Mouse (Mus musculus) limb, embryonic 11.5 days (tissue): Measurements from ENCODE around the gene H2-T22. TPM values are rescaled to one million over a fixed set of nuclear protein-coding genes. Genes with fewer than 3 reads are reported as not detected.
"Not testable (repeated sequence)": the region's sequence is repeated elsewhere in the genome, so short reads cannot be mapped to it uniquely, and the experiment has no call there.

ENCODE experiments used
- ATAC-seq: fragments of 200-750 bp; cut with Nextera tagmentation; 2 replicates; pipeline ENCODE4 v1.8.0; 2017; ENCODE audit warnings: low read depth; ENCODE audit not compliant: insufficient number of reproducible peaks, low FRiP score, low TSS enrichment
- DNase-seq: peaks from one replicate; pipeline ENCODE4 v3.0.0-alpha.2; 2015; ENCODE audit warnings: low spot score
- H3K27ac ChIP-seq: fragments of 300-500 bp; sonication (generic); replicated peaks from 2 replicates; pipeline ENCODE4 v1.5.1; 2014; ENCODE audit warnings: low read depth, mild to moderate bottlenecking, low read length
- H3K27me3 ChIP-seq: fragments of 300-500 bp; sonication (generic); 2 replicates; pipeline ENCODE4 v1.6.1; 2014; ENCODE audit warnings: mild to moderate bottlenecking, low read length, mixed read lengths; ENCODE audit not compliant: control insufficient read depth, insufficient read depth
- H3K36me3 ChIP-seq: fragments of 300-500 bp; sonication (generic); 2 replicates; pipeline ENCODE4 v1.6.1; 2014; ENCODE audit warnings: mild to moderate bottlenecking, low read length, moderate library complexity, mixed read lengths; ENCODE audit not compliant: control insufficient read depth, insufficient read depth
- H3K4me1 ChIP-seq: fragments of 300-500 bp; sonication (generic); 2 replicates; pipeline ENCODE4 v1.6.1; 2014; ENCODE audit warnings: low read length, mixed read lengths; ENCODE audit not compliant: control insufficient read depth, insufficient read depth
- H3K4me2 ChIP-seq: fragments of 300-500 bp; sonication (generic); 2 replicates; pipeline ENCODE4 v1.6.1; 2014; ENCODE audit warnings: low read depth, mild to moderate bottlenecking, moderate library complexity; ENCODE audit not compliant: severe bottlenecking
- H3K4me3 ChIP-seq: fragments of 300-500 bp; sonication (generic); 2 replicates; pipeline ENCODE4 v1.5.1; 2014; ENCODE audit warnings: low read depth, low read length
- H3K9ac ChIP-seq: fragments of 300-500 bp; sonication (generic); 2 replicates; pipeline ENCODE4 v1.6.1; 2014; ENCODE audit warnings: mild to moderate bottlenecking, low read length
- H3K9me3 ChIP-seq: fragments of 300-500 bp; sonication (generic); 2 replicates; pipeline ENCODE4 v1.6.1; 2016; ENCODE audit warnings: low read length; ENCODE audit not compliant: control insufficient read depth
- WGBS: fragments of 180-500 bp; shearing (Covaris S2); extraction: QIAGEN DNeasy Blood & Tissue Kit; methylation state at CpG from one replicate; pipeline ENCODE4 v1.1.7; 2014; 5-methylcytosine and 5-hydroxymethylcytosine counted together
- polyA plus RNA-seq: library from polyadenylated mRNA; unstranded; fragments of >200 nt; fragmentation: Nextera tagmentation; extraction: Ambion mirVana; gene quantifications from 2 replicates; pipeline ENCODE4 v1.2.1, GENCODE M21; 2014

The H2-T22 gene
- polyA plus RNA-seq, 1 experiment from 2014 or later: 13.7 TPM

GRCm38 (mm10) chr17:36058362-36058761 is 15.8 kb upstream of the H2-T22 start, which contains the start of gene Gm11127:
Gene Gm11127, minus strand, starts transcription at chr17:36058371.
- H3K27me3 ChIP-seq, H3K4me1 ChIP-seq, H3K9ac ChIP-seq, H3K4me3 ChIP-seq, H3K36me3 ChIP-seq, H3K27ac ChIP-seq, DNase-seq, H3K9me3 ChIP-seq, ATAC-seq, H3K4me2 ChIP-seq: not testable (repeated sequence)
- WGBS: 62% methylated on average over 1 of the region's 1 CpGs

GRCm38 (mm10) chr17:36057927-36058326 is 15.4 kb upstream of the H2-T22 start:
- H3K4me3 ChIP-seq, H3K4me2 ChIP-seq, H3K36me3 ChIP-seq, H3K9me3 ChIP-seq, H3K9ac ChIP-seq, H3K27me3 ChIP-seq, H3K4me1 ChIP-seq, H3K27ac ChIP-seq, DNase-seq: not testable (repeated sequence)
- peak; percentile 51; the same call in 1 of the 2 replicates for ATAC-seq
- WGBS: 91% methylated on average over 23 of the region's 25 CpGs

- WGBS: 86% methylated on average over 3 of the region's 3 CpGs
- ATAC-seq: no peak
- H3K4me2 ChIP-seq: peak overlapping the region; percentile 58
- DNase-seq: no peak
- peaks cover 2% of the 10 kb centered on the region; the same call in 1 of the 2 replicates for H3K4me1 ChIP-seq
- no peak overlapping the region for H3K9ac ChIP-seq
- H3K36me3 ChIP-seq: no peaks in the 10 kb centered on the region
- no peak overlapping the region for H3K27ac ChIP-seq
- H3K9me3 ChIP-seq: no peaks in the 10 kb centered on the region
- H3K27me3 ChIP-seq: no peaks in the 10 kb centered on the region
- no peak overlapping the region for H3K4me3 ChIP-seq
Measured at GRCm38 (mm10) chr17:36043286-36043685, 739 bp upstream of the H2-T22 start.

- H3K27ac ChIP-seq, H3K36me3 ChIP-seq, H3K9ac ChIP-seq, H3K4me1 ChIP-seq, H3K27me3 ChIP-seq, DNase-seq, H3K9me3 ChIP-seq: not testable (repeated sequence)
- WGBS: 2% methylated on average over 18 of the region's 19 CpGs
- H3K4me2 ChIP-seq: peak overlapping the region; percentile 58
- H3K4me3 ChIP-seq: peak overlapping the region; percentile 25
- ATAC-seq: peak; percentile 69
Measured at GRCm38 (mm10) chr17:36042055-36042454, 492 bp downstream of the H2-T22 start.

- WGBS: 86% methylated on average over 2 of the region's 2 CpGs
- not testable (repeated sequence) for ATAC-seq
Measured at GRCm38 (mm10) chr17:36040604-36041003, 1.9 kb downstream of the H2-T22 start.

GRCm38 (mm10) chr17:36036126-36036525 is 6.4 kb downstream of the H2-T22 start:
- DNase-seq: not testable (repeated sequence)

More at GRCm38 (mm10) chr17:36040604-36041003, 1.9 kb downstream of the H2-T22 start:
- not testable (repeated sequence) for H3K27me3 ChIP-seq, H3K36me3 ChIP-seq, DNase-seq, H3K4me2 ChIP-seq, H3K27ac ChIP-seq, H3K4me3 ChIP-seq, H3K9ac ChIP-seq, H3K4me1 ChIP-seq, H3K9me3 ChIP-seq

GRCm38 (mm10) chr17:36035010-36035638 is 7.4 kb downstream of the H2-T22 start:
- H3K9me3 ChIP-seq, H3K27me3 ChIP-seq, DNase-seq, H3K36me3 ChIP-seq, H3K4me3 ChIP-seq, H3K9ac ChIP-seq, H3K4me1 ChIP-seq, H3K4me2 ChIP-seq, H3K27ac ChIP-seq, ATAC-seq: not testable (repeated sequence)
- 41% methylated on average over 3 of the region's 3 CpGs for WGBS

More at GRCm38 (mm10) chr17:36036126-36036525, 6.4 kb downstream of the H2-T22 start:
- not testable (repeated sequence) for H3K4me2 ChIP-seq, H3K4me1 ChIP-seq, H3K27me3 ChIP-seq, H3K27ac ChIP-seq, H3K36me3 ChIP-seq, H3K9me3 ChIP-seq, H3K4me3 ChIP-seq, H3K9ac ChIP-seq, ATAC-seq
- 89% methylated on average over 13 of the region's 13 CpGs for WGBS

GRCm38 (mm10) chr17:36034524-36034923 is 8.0 kb downstream of the H2-T22 start:
- not testable (repeated sequence) for DNase-seq, H3K27ac ChIP-seq, H3K27me3 ChIP-seq, H3K4me2 ChIP-seq, H3K36me3 ChIP-seq, H3K9ac ChIP-seq, H3K4me3 ChIP-seq, H3K4me1 ChIP-seq, H3K9me3 ChIP-seq, ATAC-seq
- 63% methylated on average over 3 of the region's 3 CpGs for WGBS
